Mouse (Mus musculus) forebrain, embryonic 15.5 days (tissue): Measurements from ENCODE around the gene Avl9. TPM values are rescaled to one million over a fixed set of nuclear protein-coding genes. Genes with fewer than 3 reads are reported as not detected.

Experiments used
- ATAC-seq: fragments of 200-750 bp; cut with Nextera tagmentation; replicated peaks from 2 replicates; pipeline ENCODE4 v1.8.0; 2017; ENCODE audit warnings: mild to moderate bottlenecking, moderate TSS enrichment, moderate library complexity
- H3K27ac ChIP-seq: fragments of 300-500 bp; sonication (generic); replicated peaks from 2 replicates; pipeline ENCODE4 v1.5.1; 2015; ENCODE audit warnings: mild to moderate bottlenecking, inconsistent platforms
- H3K27me3 ChIP-seq: fragments of 300-500 bp; sonication (generic); 2 replicates; pipeline ENCODE4 v1.6.1; 2015; ENCODE audit warnings: inconsistent platforms
- H3K36me3 ChIP-seq: fragments of 300-500 bp; sonication (generic); 2 replicates; pipeline ENCODE4 v1.6.1; 2015; ENCODE audit warnings: mild to moderate bottlenecking, inconsistent platforms
- H3K4me1 ChIP-seq: fragments of 300-500 bp; sonication (generic); 2 replicates; pipeline ENCODE4 v1.6.1; 2015; ENCODE audit warnings: inconsistent platforms
- H3K4me2 ChIP-seq: fragments of 300-500 bp; sonication (generic); replicated peaks from 2 replicates; pipeline ENCODE4 v1.6.1; 2015; ENCODE audit warnings: mild to moderate bottlenecking, inconsistent platforms
- H3K4me3 ChIP-seq: fragments of 300-500 bp; sonication (generic); 2 replicates; pipeline ENCODE4 v1.5.1; 2015; ENCODE audit warnings: mild to moderate bottlenecking, inconsistent platforms
- H3K9ac ChIP-seq: fragments of 300-500 bp; sonication (generic); replicated peaks from 2 replicates; pipeline ENCODE4 v1.6.1; 2015; ENCODE audit warnings: mild to moderate bottlenecking, inconsistent platforms
- H3K9me3 ChIP-seq: fragments of 300-500 bp; sonication (generic); 2 replicates; pipeline ENCODE4 v1.6.1; 2016; ENCODE audit warnings: inconsistent platforms
- WGBS: fragments of 180-500 bp; shearing (Covaris S2); methylation state at CpG from one replicate; pipeline ENCODE4 v1.1.7; 2015; ENCODE audit warnings: mixed read lengths; 5-methylcytosine and 5-hydroxymethylcytosine counted together
- polyA plus RNA-seq: library from polyadenylated mRNA; unstranded; fragments of >200 nt; fragmentation: Nextera tagmentation; extraction: Ambion mirVana; gene quantifications from 2 replicates; pipeline ENCODE4 v1.2.1, GENCODE M21; 2015

The Avl9 gene
- polyA plus RNA-seq, 1 experiment from 2014 or later: 39.2 TPM

GRCm38 (mm10) chr6:56753719-56754118, 39.0 kb downstream of the Avl9 start:
- Histone ChIP-seq H3K4me3 (no peak overlapping the region), H3K36me3 (peaks cover 60% of the 10 kb centered on the region), H3K4me1 (no peaks in the 10 kb centered on the region), H3K4me2 (no peak overlapping the region), H3K9ac (no peak overlapping the region), H3K27me3 (no peaks in the 10 kb centered on the region), H3K27ac (no peak overlapping the region), H3K9me3 (no peaks in the 10 kb centered on the region)
- WGBS: 92% methylated on average over 3 of the region's 3 CpGs
- no peak for ATAC-seq

- H3K4me3 ChIP-seq: no peak overlapping the region
- no peaks in the 10 kb centered on the region for H3K9me3 ChIP-seq
- 96% methylated on average over 1 of the region's 1 CpGs for WGBS
- H3K4me2 ChIP-seq: no peak overlapping the region
- ATAC-seq: no peak
- H3K4me1 ChIP-seq: no peaks in the 10 kb centered on the region
- no peaks in the 10 kb centered on the region for H3K27me3 ChIP-seq
- no peak overlapping the region for H3K9ac ChIP-seq
- H3K36me3 ChIP-seq: peaks cover 70% of the 10 kb centered on the region
- no peak overlapping the region for H3K27ac ChIP-seq
Observed at GRCm38 (mm10) chr6:56756117-56756516, 41.4 kb downstream of the Avl9 start.

- H3K4me1 ChIP-seq: no peaks in the 10 kb centered on the region
- 88% methylated on average over 1 of the region's 1 CpGs for WGBS
- peaks cover 70% of the 10 kb centered on the region for H3K36me3 ChIP-seq
Observed at GRCm38 (mm10) chr6:56759324-56759723, 44.6 kb downstream of the Avl9 start.

GRCm38 (mm10) chr6:56765265-56765664, 50.6 kb downstream of the Avl9 start:
- Histone ChIP-seq H3K27ac (no peak overlapping the region), H3K4me3 (no peak overlapping the region), H3K36me3 (peaks cover 26% of the 10 kb centered on the region), H3K27me3 (no peaks in the 10 kb centered on the region), H3K4me1 (no peaks in the 10 kb centered on the region), H3K9ac (no peak overlapping the region), H3K9me3 (no peaks in the 10 kb centered on the region), H3K4me2 (no peak overlapping the region)
- no peak for ATAC-seq
- 82% methylated on average over 3 of the region's 3 CpGs for WGBS

More at GRCm38 (mm10) chr6:56759324-56759723, 44.6 kb downstream of the Avl9 start:
- H3K27me3 ChIP-seq: no peaks in the 10 kb centered on the region
- no peak overlapping the region for H3K27ac ChIP-seq
- H3K9ac ChIP-seq: no peak overlapping the region
- no peak overlapping the region for H3K4me3 ChIP-seq
- H3K4me2 ChIP-seq: no peak overlapping the region
- ATAC-seq: no peak
- H3K9me3 ChIP-seq: no peaks in the 10 kb centered on the region

GRCm38 (mm10) chr6:56765696-56766095, 51.0 kb downstream of the Avl9 start:
- ATAC-seq: no peak
- Histone ChIP-seq H3K4me3 (no peak overlapping the region), H3K9ac (no peak overlapping the region), H3K4me1 (no peaks in the 10 kb centered on the region), H3K36me3 (peaks cover 24% of the 10 kb centered on the region), H3K9me3 (no peaks in the 10 kb centered on the region), H3K4me2 (no peak overlapping the region), H3K27me3 (no peaks in the 10 kb centered on the region), H3K27ac (no peak overlapping the region)
- WGBS: 88% methylated on average over 4 of the region's 4 CpGs

GRCm38 (mm10) chr6:56775816-56776215, 61.1 kb downstream of the Avl9 start:
- WGBS: 52% methylated on average over 3 of the region's 3 CpGs
- H3K4me2 ChIP-seq: no peak overlapping the region
- H3K36me3 ChIP-seq: peaks cover 31% of the 10 kb centered on the region
- H3K9me3 ChIP-seq: no peaks in the 10 kb centered on the region
- H3K4me3 ChIP-seq: no peak overlapping the region
- H3K27me3 ChIP-seq: no peaks in the 10 kb centered on the region
- no peak for ATAC-seq
- H3K4me1 ChIP-seq: no peaks in the 10 kb centered on the region
- no peak overlapping the region for H3K27ac ChIP-seq
- no peak overlapping the region for H3K9ac ChIP-seq

GRCm38 (mm10) chr6:56779636-56780035, 64.9 kb downstream of the Avl9 start:
- WGBS: 96% methylated on average over 5 of the region's 5 CpGs
- Histone ChIP-seq H3K9ac (no peak overlapping the region), H3K9me3 (no peaks in the 10 kb centered on the region), H3K4me1 (no peaks in the 10 kb centered on the region), H3K36me3 (peaks cover 35% of the 10 kb centered on the region), H3K27ac (no peak overlapping the region), H3K4me2 (no peak overlapping the region), H3K4me3 (no peak overlapping the region), H3K27me3 (no peaks in the 10 kb centered on the region)
- ATAC-seq: no peak

GRCm38 (mm10) chr6:56783561-56784272, 69.0 kb downstream of the Avl9 start:
- H3K9ac ChIP-seq: no peak overlapping the region
- no peaks in the 10 kb centered on the region for H3K9me3 ChIP-seq
- no peak for ATAC-seq
- WGBS: 92% methylated on average over 4 of the region's 4 CpGs
- no peak overlapping the region for H3K4me2 ChIP-seq
- 0 out of 2 replicates have a peak, but pooled peaks cover 2% of the 10 kb centered on the region for H3K4me1 ChIP-seq
- no peak overlapping the region for H3K27ac ChIP-seq
- no peaks in the 10 kb centered on the region for H3K27me3 ChIP-seq
- H3K4me3 ChIP-seq: no peak overlapping the region
- H3K36me3 ChIP-seq: peaks cover 29% of the 10 kb centered on the region

- no peak overlapping the region for H3K4me2 ChIP-seq
- H3K9me3 ChIP-seq: no peaks in the 10 kb centered on the region
- no peaks in the 10 kb centered on the region for H3K27me3 ChIP-seq
- no peak overlapping the region for H3K4me3 ChIP-seq
- H3K27ac ChIP-seq: no peak overlapping the region
- WGBS: 95% methylated on average over 5 of the region's 5 CpGs
- H3K9ac ChIP-seq: no peak overlapping the region
- peaks cover 20% of the 10 kb centered on the region for H3K36me3 ChIP-seq
- H3K4me1 ChIP-seq: 0 out of 2 replicates have a peak, but pooled peaks cover 2% of the 10 kb centered on the region
- ATAC-seq: no peak
Observed at GRCm38 (mm10) chr6:56785068-56785467, 70.4 kb downstream of the Avl9 start.

- Histone ChIP-seq H3K4me3 (no peak overlapping the region), H3K27me3 (no peaks in the 10 kb centered on the region), H3K4me1 (0 out of 2 replicates have a peak, but pooled peaks cover 2% of the 10 kb centered on the region), H3K9ac (no peak overlapping the region), H3K9me3 (no peaks in the 10 kb centered on the region), H3K4me2 (no peak overlapping the region), H3K27ac (no peak overlapping the region), H3K36me3 (peaks cover 15% of the 10 kb centered on the region)
- 91% methylated on average over 2 of the region's 2 CpGs for WGBS
- no peak for ATAC-seq
Observed at GRCm38 (mm10) chr6:56787668-56788067, 73.0 kb downstream of the Avl9 start.

- Histone ChIP-seq H3K36me3 (peaks cover 11% of the 10 kb centered on the region), H3K9ac (no peak overlapping the region), H3K4me2 (no peak overlapping the region), H3K4me3 (no peak overlapping the region), H3K9me3 (no peaks in the 10 kb centered on the region), H3K27ac (no peak overlapping the region), H3K4me1 (peaks cover 12% of the 10 kb centered on the region), H3K27me3 (no peaks in the 10 kb centered on the region)
- ATAC-seq: no peak
- WGBS: 89% methylated on average over 3 of the region's 3 CpGs
Observed at GRCm38 (mm10) chr6:56789336-56789735, 74.6 kb downstream of the Avl9 start.

- no peak overlapping the region; the same call in 1 of the 2 replicates for H3K4me3 ChIP-seq
- H3K27ac ChIP-seq: no peak overlapping the region
- H3K4me1 ChIP-seq: peaks cover 36% of the 10 kb centered on the region
- peak overlapping the region; percentile 67 for H3K4me2 ChIP-seq
- no peak overlapping the region for H3K9ac ChIP-seq
- no peak for ATAC-seq
- H3K36me3 ChIP-seq: no peaks in the 10 kb centered on the region
- 76% methylated on average over 5 of the region's 5 CpGs for WGBS
- no peaks in the 10 kb centered on the region for H3K27me3 ChIP-seq
- no peaks in the 10 kb centered on the region for H3K9me3 ChIP-seq
Observed at GRCm38 (mm10) chr6:56794834-56795233, 80.1 kb downstream of the Avl9 start.

- peak overlapping the region; percentile 99 for H3K27ac ChIP-seq
- H3K9ac ChIP-seq: peak overlapping the region; percentile 88
- WGBS: 3% methylated on average over 8 of the region's 8 CpGs
- no peaks in the 10 kb centered on the region for H3K36me3 ChIP-seq
- H3K9me3 ChIP-seq: no peaks in the 10 kb centered on the region
- peak overlapping the region; percentile 94 for H3K4me3 ChIP-seq
- peak overlapping the region; percentile 67 for H3K4me2 ChIP-seq
- no peak for ATAC-seq
- H3K27me3 ChIP-seq: no peaks in the 10 kb centered on the region
- peaks cover 36% of the 10 kb centered on the region for H3K4me1 ChIP-seq
Observed at GRCm38 (mm10) chr6:56796232-56796631, 81.5 kb downstream of the Avl9 start.
